Mouse (Mus musculus) mouse trophoblast stem cell (cell line): ENCODE measurements around the gene Sema3g.

Experiments
- in situ Hi-C, 2 experiments: fragments of 300-500 bp; cut with MseI, MboI; formaldehyde crosslinking; loops; 2 replicates in 1 of 2; 3 replicates in 1 of 2; pipeline ENCODE4 v1.15.1; 2025

Gene Sema3g

GRCm38 (mm10) chr14:31272164-31272563 lies 54.5 kb downstream of the Sema3g start:
- in situ Hi-C loops = no loop called here
